Mouse (Mus musculus): Measurements from ENCODE around the gene Sh3bp1. TPM values are rescaled to one million over a fixed set of nuclear protein-coding genes. Genes with fewer than 3 reads are reported as not detected.

The Sh3bp1 gene
- polyA plus RNA-seq, 1 experiment from 2014 or later, result 6.0 TPM

GRCm38 (mm10) chr15:78908399-78908798, 8.8 kb downstream of the Sh3bp1 start:
- H3K27me3 ChIP-seq (replicated peaks; ENCODE audit: control insufficient read depth, insufficient read depth, low read length), result no peaks in the 10 kb centered on the region
- H3K36me3 ChIP-seq (ENCODE audit: control insufficient read depth, insufficient read depth), result no peaks in the 10 kb centered on the region
- 84% methylated on average over 7 of the region's 7 CpGs for WGBS
- H3K27ac ChIP-seq (ENCODE audit: low read length), result no peak overlapping the region
- ATAC-seq, result no peak
- H3K4me3 ChIP-seq (replicated peaks; ENCODE audit: low read length), result no peak overlapping the region
- H3K9me3 ChIP-seq (ENCODE audit: control insufficient read depth, low read length), result no peaks in the 10 kb centered on the region
- H3K4me2 ChIP-seq (ENCODE audit: low read length), result no peak overlapping the region
- H3K9ac ChIP-seq (replicated peaks; ENCODE audit: low read depth, low read length), result no peak overlapping the region
- peaks cover 3% of the 10 kb centered on the region; the same call in 1 of the 2 replicates for H3K4me1 ChIP-seq (replicated peaks; ENCODE audit: control insufficient read depth, insufficient read depth, low read length)

GRCm38 (mm10) chr15:78908982-78909381, 9.4 kb downstream of the Sh3bp1 start:
- Histone ChIP-seq H3K4me1 (replicated peaks; ENCODE audit: control insufficient read depth, insufficient read depth, low read length) (peaks cover 3% of the 10 kb centered on the region; the same call in 1 of the 2 replicates), H3K9me3 (ENCODE audit: control insufficient read depth, low read length) (no peaks in the 10 kb centered on the region), H3K9ac (replicated peaks; ENCODE audit: low read depth, low read length) (no peak overlapping the region), H3K36me3 (ENCODE audit: control insufficient read depth, insufficient read depth) (no peaks in the 10 kb centered on the region), H3K4me2 (ENCODE audit: low read length) (no peak overlapping the region), H3K27ac (ENCODE audit: low read length) (no peak overlapping the region), H3K4me3 (replicated peaks; ENCODE audit: low read length) (no peak overlapping the region), H3K27me3 (replicated peaks; ENCODE audit: control insufficient read depth, insufficient read depth, low read length) (no peaks in the 10 kb centered on the region)
- ATAC-seq, result no peak
- 95% methylated on average over 8 of the region's 8 CpGs for WGBS

- 31% methylated on average over 9 of the region's 9 CpGs for WGBS
These were observed 12.5 kb downstream of the Sh3bp1 start for GRCm38 (mm10) chr15:78912040-78912439.

GRCm38 (mm10) chr15:78913632-78914090, 14.1 kb downstream of the Sh3bp1 start, which contains the start of gene Pdxp:
Pdxp (plus strand) TSS chr15:78913919.
- 0% methylated on average over 51 of the region's 51 CpGs for WGBS
- Histone ChIP-seq H3K27me3 (replicated peaks; ENCODE audit: control insufficient read depth, insufficient read depth, low read length) (no peaks in the 10 kb centered on the region), H3K27ac (ENCODE audit: low read length) (peak within 1 kb of the TSS; percentile 97), H3K9ac (replicated peaks; ENCODE audit: low read depth, low read length) (peak within 1 kb of the TSS; percentile 87), H3K36me3 (ENCODE audit: control insufficient read depth, insufficient read depth) (no peaks in the 10 kb centered on the region), H3K4me2 (ENCODE audit: low read length) (peak within 1 kb of the TSS; percentile 86), H3K9me3 (ENCODE audit: control insufficient read depth, low read length) (no peaks in the 10 kb centered on the region), H3K4me1 (replicated peaks; ENCODE audit: control insufficient read depth, insufficient read depth, low read length) (peaks cover 27% of the 10 kb centered on the region), H3K4me3 (replicated peaks; ENCODE audit: low read length) (peak within 1 kb of the TSS; percentile 77)
- peak; percentile 94 for ATAC-seq

More at GRCm38 (mm10) chr15:78912040-78912439, 12.5 kb downstream of the Sh3bp1 start:
- H3K9me3 ChIP-seq (ENCODE audit: control insufficient read depth, low read length), result no peaks in the 10 kb centered on the region
- H3K4me1 ChIP-seq (replicated peaks; ENCODE audit: control insufficient read depth, insufficient read depth, low read length), result peaks cover 27% of the 10 kb centered on the region
- H3K4me3 ChIP-seq (replicated peaks; ENCODE audit: low read length), result no peak overlapping the region
- no peaks in the 10 kb centered on the region for H3K36me3 ChIP-seq (ENCODE audit: control insufficient read depth, insufficient read depth)
- no peak overlapping the region for H3K4me2 ChIP-seq (ENCODE audit: low read length)
- no peak for ATAC-seq
- H3K27ac ChIP-seq (ENCODE audit: low read length), result no peak overlapping the region
- H3K27me3 ChIP-seq (replicated peaks; ENCODE audit: control insufficient read depth, insufficient read depth, low read length), result no peaks in the 10 kb centered on the region
- H3K9ac ChIP-seq (replicated peaks; ENCODE audit: low read depth, low read length), result no peak overlapping the region; the same call in 1 of the 2 replicates

GRCm38 (mm10) chr15:78914091-78914822, 14.7 kb downstream of the Sh3bp1 start:
- WGBS, result 0% methylated on average over 84 of the region's 87 CpGs
- Histone ChIP-seq H3K27ac (ENCODE audit: low read length) (peak overlapping the region; percentile 97), H3K9me3 (ENCODE audit: control insufficient read depth, low read length) (no peaks in the 10 kb centered on the region), H3K4me2 (ENCODE audit: low read length) (peak overlapping the region; percentile 86), H3K4me1 (replicated peaks; ENCODE audit: control insufficient read depth, insufficient read depth, low read length) (peaks cover 27% of the 10 kb centered on the region), H3K36me3 (ENCODE audit: control insufficient read depth, insufficient read depth) (peaks cover 3% of the 10 kb centered on the region; the same call in 1 of the 2 replicates), H3K27me3 (replicated peaks; ENCODE audit: control insufficient read depth, insufficient read depth, low read length) (no peaks in the 10 kb centered on the region), H3K9ac (replicated peaks; ENCODE audit: low read depth, low read length) (peak overlapping the region; percentile 87), H3K4me3 (replicated peaks; ENCODE audit: low read length) (peak overlapping the region; percentile 77)
- ATAC-seq, result peak; percentile 72

GRCm38 (mm10) chr15:78914823-78915659, 15.5 kb downstream of the Sh3bp1 start:
- H3K4me2 ChIP-seq (ENCODE audit: low read length), result peak overlapping the region; percentile 86

GRCm38 (mm10) chr15:78915660-78916017, 16.1 kb downstream of the Sh3bp1 start:
- H3K4me1 ChIP-seq (replicated peaks; ENCODE audit: control insufficient read depth, insufficient read depth, low read length), result peaks cover 27% of the 10 kb centered on the region
- H3K9ac ChIP-seq (replicated peaks; ENCODE audit: low read depth, low read length), result peak overlapping the region; percentile 61
- H3K4me3 ChIP-seq (replicated peaks; ENCODE audit: low read length), result peak overlapping the region; percentile 77
- H3K4me2 ChIP-seq (ENCODE audit: low read length), result peak overlapping the region; percentile 86
- peaks cover 9% of the 10 kb centered on the region; the same call in 1 of the 2 replicates for H3K36me3 ChIP-seq (ENCODE audit: control insufficient read depth, insufficient read depth)
- WGBS, result 3% methylated on average over 8 of the region's 8 CpGs
- no peaks in the 10 kb centered on the region for H3K27me3 ChIP-seq (replicated peaks; ENCODE audit: control insufficient read depth, insufficient read depth, low read length)
- H3K27ac ChIP-seq (ENCODE audit: low read length), result peak overlapping the region; percentile 52; the same call in 1 of the 2 replicates
- peak; percentile 13 for ATAC-seq
- H3K9me3 ChIP-seq (ENCODE audit: control insufficient read depth, low read length), result no peaks in the 10 kb centered on the region

More at GRCm38 (mm10) chr15:78914823-78915659, 15.5 kb downstream of the Sh3bp1 start:
- Histone ChIP-seq H3K9ac (replicated peaks; ENCODE audit: low read depth, low read length) (peak overlapping the region; percentile 87), H3K36me3 (ENCODE audit: control insufficient read depth, insufficient read depth) (peaks cover 7% of the 10 kb centered on the region; the same call in 1 of the 2 replicates), H3K9me3 (ENCODE audit: control insufficient read depth, low read length) (no peaks in the 10 kb centered on the region), H3K27me3 (replicated peaks; ENCODE audit: control insufficient read depth, insufficient read depth, low read length) (no peaks in the 10 kb centered on the region), H3K27ac (ENCODE audit: low read length) (peak overlapping the region; percentile 97), H3K4me1 (replicated peaks; ENCODE audit: control insufficient read depth, insufficient read depth, low read length) (peaks cover 27% of the 10 kb centered on the region), H3K4me3 (replicated peaks; ENCODE audit: low read length) (peak overlapping the region; percentile 77)
- no peak for ATAC-seq
- 49% methylated on average over 8 of the region's 8 CpGs for WGBS

- Histone ChIP-seq H3K27me3 (replicated peaks; ENCODE audit: control insufficient read depth, insufficient read depth, low read length) (no peaks in the 10 kb centered on the region), H3K4me2 (ENCODE audit: low read length) (peak overlapping the region; percentile 86), H3K36me3 (ENCODE audit: control insufficient read depth, insufficient read depth) (peaks cover 9% of the 10 kb centered on the region; the same call in 1 of the 2 replicates), H3K27ac (ENCODE audit: low read length) (peak overlapping the region; percentile 52), H3K4me3 (replicated peaks; ENCODE audit: low read length) (peak overlapping the region; percentile 77), H3K9me3 (ENCODE audit: control insufficient read depth, low read length) (no peaks in the 10 kb centered on the region), H3K9ac (replicated peaks; ENCODE audit: low read depth, low read length) (peak overlapping the region; percentile 61), H3K4me1 (replicated peaks; ENCODE audit: control insufficient read depth, insufficient read depth, low read length) (peaks cover 27% of the 10 kb centered on the region)
- 29% methylated on average over 12 of the region's 12 CpGs for WGBS
- no peak for ATAC-seq
These were observed 16.7 kb downstream of the Sh3bp1 start for GRCm38 (mm10) chr15:78916052-78916826.
